Mouse (Mus musculus) lung, postnatal 25 days (tissue): ENCODE results near the gene Coro1b.

Experiments used
- DNase-seq: peaks from one replicate; pipeline ENCODE4 v3.0.0; 2022; ENCODE audit warnings: low spot score

Gene Coro1b

GRCm38 (mm10) chr19:4191528-4192250 lies 43.3 kb downstream of the Coro1b start, which contains the start of gene Ppp1ca:
Ppp1ca (plus strand) TSS chr19:4192065.
- DNase-seq = peak; percentile 96

- no peak for DNase-seq
These were observed 44.0 kb downstream of the Coro1b start for GRCm38 (mm10) chr19:4192251-4192985.

- DNase-seq = no peak
These were observed 44.7 kb downstream of the Coro1b start for GRCm38 (mm10) chr19:4193129-4193528.

GRCm38 (mm10) chr19:4194021-4194724 lies 45.8 kb downstream of the Coro1b start:
- no peak for DNase-seq

GRCm38 (mm10) chr19:4194776-4195650 lies 46.6 kb downstream of the Coro1b start:
- DNase-seq = no peak

- no peak for DNase-seq
These were observed 47.6 kb downstream of the Coro1b start for GRCm38 (mm10) chr19:4196048-4196447.

- no peak for DNase-seq
These were observed 48.1 kb downstream of the Coro1b start for GRCm38 (mm10) chr19:4196548-4196947.

GRCm38 (mm10) chr19:4197180-4197579 lies 48.8 kb downstream of the Coro1b start:
- no peak for DNase-seq

GRCm38 (mm10) chr19:4201291-4201909 lies 53.0 kb downstream of the Coro1b start, which contains the start of gene Rad9a:
Rad9a (minus strand) TSS chr19:4201662.
- peak; percentile 98 for DNase-seq

GRCm38 (mm10) chr19:4202149-4202548 lies 53.7 kb downstream of the Coro1b start:
- no peak for DNase-seq

- peak; percentile 31 for DNase-seq
These were observed 54.7 kb downstream of the Coro1b start for GRCm38 (mm10) chr19:4203148-4203547.
